Mouse (Mus musculus) forebrain, postnatal 0 days (tissue): ENCODE measurements around the gene Cab39l. TPM values are rescaled to one million over a fixed set of nuclear protein-coding genes. Genes with fewer than 3 reads are reported as not detected.

Experiments
- ATAC-seq: fragments of 200-750 bp; cut with Nextera tagmentation; 2 replicates; pipeline ENCODE4 v1.8.0; 2017; ENCODE audit warnings: mild to moderate bottlenecking, moderate library complexity
- DNase-seq: peaks from one replicate; pipeline ENCODE4 v3.0.0-alpha.2; 2015
- H3K27ac ChIP-seq: fragments of 300-500 bp; sonication (generic); 2 replicates; pipeline ENCODE4 v1.5.1; 2014; ENCODE audit warnings: low read depth, mild to moderate bottlenecking, antibody characterized with exemption, low read length, moderate library complexity, mixed read lengths
- H3K27me3 ChIP-seq: fragments of 300-500 bp; sonication (generic); 2 replicates; pipeline ENCODE4 v1.6.1; 2014; ENCODE audit warnings: mild to moderate bottlenecking, low read length, mixed read lengths; ENCODE audit not compliant: insufficient read depth
- H3K36me3 ChIP-seq: fragments of 300-500 bp; sonication (generic); 2 replicates; pipeline ENCODE4 v1.6.1; 2014; ENCODE audit warnings: mild to moderate bottlenecking, moderate library complexity; ENCODE audit not compliant: insufficient read depth
- H3K4me1 ChIP-seq: fragments of 300-500 bp; sonication (generic); 2 replicates; pipeline ENCODE4 v1.6.1; 2014; ENCODE audit warnings: antibody characterized with exemption; ENCODE audit not compliant: insufficient read depth
- H3K4me2 ChIP-seq: fragments of 300-500 bp; sonication (generic); 2 replicates; pipeline ENCODE4 v1.6.1; 2014; ENCODE audit warnings: low read depth, mild to moderate bottlenecking, moderate library complexity
- H3K4me3 ChIP-seq: fragments of 300-500 bp; sonication (generic); 2 replicates; pipeline ENCODE4 v1.5.1; 2014; ENCODE audit warnings: low read depth, low read length, mixed read lengths
- H3K9ac ChIP-seq: fragments of 300-500 bp; sonication (generic); 2 replicates; pipeline ENCODE4 v1.6.1; 2014; ENCODE audit warnings: mild to moderate bottlenecking
- H3K9me3 ChIP-seq: fragments of 300-500 bp; sonication (generic); 2 replicates; pipeline ENCODE4 v1.6.1; 2016; ENCODE audit warnings: low read length
- CTCF ChIP-seq: sonication (generic); IDR thresholded peaks from 2 replicates; pipeline ENCODE4 v1.5.1; 2016; ENCODE audit warnings: antibody characterized with exemption, control low read depth, low read depth
- WGBS: fragments of 180-500 bp; shearing (Covaris S2); extraction: QIAGEN DNeasy Blood & Tissue Kit; methylation state at CpG from one replicate; pipeline ENCODE4 v1.1.7; 2014; 5-methylcytosine and 5-hydroxymethylcytosine counted together
- polyA plus RNA-seq: library from polyadenylated mRNA; unstranded; fragments of >200 nt; fragmentation: Nextera tagmentation; extraction: Ambion mirVana; gene quantifications from 2 replicates; pipeline ENCODE4 v1.2.1, GENCODE M21; 2015
- total RNA-seq: library from RNA; depleted of rRNA; stranded (reverse); fragments of >200 nt; gene quantifications from 2 replicates; pipeline ENCODE4 v1.2.3, GENCODE M21; 2014; rRNA removed

The Cab39l gene
- total and polyA plus RNA-seq, 2 experiments from 2014 or later = 17.4 to 20.1 TPM

GRCm38 (mm10) chr14:59627823-59628222 is 187.1 kb downstream of the Cab39l start:
- TF ChIP-seq CTCF = no peak; the same call in 1 of the 2 replicates
- peak overlapping the region; percentile 82 for H3K4me2 ChIP-seq
- H3K27ac ChIP-seq = no peak overlapping the region
- no peaks in the 10 kb centered on the region for H3K27me3 ChIP-seq
- no peak overlapping the region for H3K9ac ChIP-seq
- peaks cover 8% of the 10 kb centered on the region; the same call in 1 of the 2 replicates for H3K4me1 ChIP-seq
- no peaks in the 10 kb centered on the region for H3K36me3 ChIP-seq
- ATAC-seq (peak; percentile 56), DNase-seq (peak; percentile 60)
- no peaks in the 10 kb centered on the region for H3K9me3 ChIP-seq
- peak overlapping the region; percentile 67 for H3K4me3 ChIP-seq
- 7% methylated on average over 7 of the region's 7 CpGs for WGBS

GRCm38 (mm10) chr14:59629308-59629707 is 188.5 kb downstream of the Cab39l start:
- no peak for ATAC-seq
- no peak for DNase-seq
- Histone ChIP-seq H3K9me3 (no peaks in the 10 kb centered on the region), H3K4me2 (no peak overlapping the region; the same call in 1 of the 2 replicates), H3K27ac (no peak overlapping the region), H3K36me3 (no peaks in the 10 kb centered on the region), H3K4me1 (peaks cover 8% of the 10 kb centered on the region; the same call in 1 of the 2 replicates), H3K9ac (no peak overlapping the region), H3K27me3 (no peaks in the 10 kb centered on the region), H3K4me3 (no peak overlapping the region)
- 67% methylated on average over 15 of the region's 15 CpGs for WGBS
- no peak for TF ChIP-seq CTCF

DNA sequence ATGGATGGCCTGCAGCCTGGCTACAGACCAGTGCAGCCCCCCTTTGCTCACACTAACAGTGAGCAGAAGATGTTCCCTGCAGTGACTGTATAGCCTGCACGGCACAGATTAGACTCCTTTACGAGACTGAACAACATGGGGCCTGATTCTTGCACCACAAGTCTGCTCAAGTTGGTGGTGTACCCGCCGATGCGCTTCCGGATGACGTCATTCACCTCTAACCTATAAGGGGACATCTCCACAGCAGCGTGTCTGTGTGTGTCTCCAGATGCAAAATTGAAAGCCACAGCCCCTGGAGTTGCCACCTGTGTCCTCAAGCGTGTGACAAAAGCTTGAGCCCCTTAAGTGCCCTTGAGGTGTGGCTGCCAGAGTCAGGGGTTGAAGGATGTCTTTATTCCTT is 189.3 kb downstream of the Cab39l start:
- Histone ChIP-seq H3K9me3 (no peaks in the 10 kb centered on the region), H3K36me3 (no peaks in the 10 kb centered on the region), H3K4me1 (peaks cover 8% of the 10 kb centered on the region; the same call in 1 of the 2 replicates), H3K9ac (no peak overlapping the region), H3K4me2 (no peak overlapping the region), H3K27me3 (no peaks in the 10 kb centered on the region), H3K4me3 (no peak overlapping the region), H3K27ac (no peak overlapping the region)
- 80% methylated on average over 9 of the region's 9 CpGs for WGBS
- no peak for ATAC-seq
- DNase-seq = no peak
- TF ChIP-seq CTCF = no peak

- 91% methylated on average over 6 of the region's 6 CpGs for WGBS
- DNase-seq = no peak
- ATAC-seq = no peak
Measured at GRCm38 (mm10) chr14:59632067-59632466, 191.3 kb downstream of the Cab39l start.

DNA sequence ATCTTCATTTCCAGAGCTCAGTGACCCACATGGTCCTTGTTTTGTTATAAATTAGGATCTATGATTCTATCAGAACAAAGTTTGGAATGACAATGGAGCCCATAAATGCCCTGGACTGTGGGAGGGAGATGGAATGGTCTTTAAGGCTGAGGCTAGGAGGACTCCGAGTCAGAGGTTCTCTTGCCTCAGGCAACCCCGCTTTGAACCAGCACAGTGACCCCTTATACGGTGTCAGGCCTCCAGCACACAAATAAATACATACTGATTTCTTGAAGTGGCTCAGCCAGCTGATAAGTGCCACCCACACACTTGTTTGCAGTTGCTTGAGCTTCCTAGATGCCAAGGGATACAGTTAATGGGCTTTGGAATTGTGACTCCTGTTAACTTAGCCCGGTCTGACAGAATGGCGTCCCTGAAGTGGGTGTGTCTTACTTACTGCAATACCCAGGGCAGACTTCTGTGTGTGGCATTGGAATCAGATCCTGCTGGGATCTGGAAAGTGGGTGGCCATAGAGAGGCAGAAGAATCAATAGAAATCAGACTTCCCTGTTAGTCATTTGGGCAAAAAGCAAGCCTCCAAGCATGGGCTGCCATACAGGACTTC is 192.6 kb downstream of the Cab39l start:
- 71% methylated on average over 5 of the region's 5 CpGs for WGBS
- Histone ChIP-seq H3K4me1 (no peaks in the 10 kb centered on the region), H3K36me3 (no peaks in the 10 kb centered on the region), H3K27ac (no peak overlapping the region), H3K4me2 (no peak overlapping the region), H3K27me3 (no peaks in the 10 kb centered on the region), H3K9me3 (no peaks in the 10 kb centered on the region), H3K9ac (no peak overlapping the region), H3K4me3 (no peak overlapping the region)
- no peak for TF ChIP-seq CTCF
- DNase-seq (no peak), ATAC-seq (no peak)

More at GRCm38 (mm10) chr14:59632067-59632466, 191.3 kb downstream of the Cab39l start:
- no peak overlapping the region for H3K9ac ChIP-seq
- no peaks in the 10 kb centered on the region for H3K4me1 ChIP-seq
- no peak overlapping the region for H3K4me3 ChIP-seq
- H3K36me3 ChIP-seq = no peaks in the 10 kb centered on the region
- no peaks in the 10 kb centered on the region for H3K9me3 ChIP-seq
- no peaks in the 10 kb centered on the region for H3K27me3 ChIP-seq
- no peak overlapping the region for H3K27ac ChIP-seq
- no peak overlapping the region for H3K4me2 ChIP-seq
- no peak for TF ChIP-seq CTCF

GRCm38 (mm10) chr14:59633988-59634387 is 193.2 kb downstream of the Cab39l start:
- Histone ChIP-seq H3K36me3 (no peaks in the 10 kb centered on the region), H3K4me1 (no peaks in the 10 kb centered on the region), H3K9me3 (no peaks in the 10 kb centered on the region), H3K4me2 (no peak overlapping the region), H3K27me3 (no peaks in the 10 kb centered on the region), H3K9ac (no peak overlapping the region), H3K4me3 (no peak overlapping the region), H3K27ac (no peak overlapping the region)
- WGBS = 68% methylated on average over 9 of the region's 9 CpGs
- DNase-seq = no peak
- TF ChIP-seq CTCF = no peak
- no peak for ATAC-seq

Other genes starting within 250 kb of the Cab39l start
- 48.9 and 57.8 TPM in 2 replicates for gene Rcbtb1, start 239.8 kb upstream of the Cab39l start, total RNA-seq
- 16.8 and 33.5 TPM in 2 replicates for gene Rcbtb1, start 239.8 kb upstream of the Cab39l start, polyA plus RNA-seq
- not detected in 2 replicates for gene Gm6904, start 180.8 kb upstream of the Cab39l start, total RNA-seq
- gene Gm6904, start 180.8 kb upstream of the Cab39l start, polyA plus RNA-seq = not detected in 2 replicates
- gene Phf11a, start 143.4 kb upstream of the Cab39l start, total RNA-seq = not detected in 2 replicates
- gene Phf11a, start 143.4 kb upstream of the Cab39l start, polyA plus RNA-seq = not detected in 2 replicates
- gene Phf11b, start 99.6 kb upstream of the Cab39l start, total RNA-seq = 0.38 TPM in 1 of 2 replicates, not detected in the other
- 0.46 and 0.53 TPM in 2 replicates for gene Phf11b, start 99.6 kb upstream of the Cab39l start, polyA plus RNA-seq
- gene Phf11d, start 75.5 kb upstream of the Cab39l start, total RNA-seq = 0.69 and 1.00 TPM in 2 replicates
- 0.49 and 0.85 TPM in 2 replicates for gene Phf11d, start 75.5 kb upstream of the Cab39l start, polyA plus RNA-seq
- 0.05 and 0.38 TPM in 2 replicates for gene Phf11c, start 45.6 kb upstream of the Cab39l start, total RNA-seq
- 0.06 and 0.16 TPM in 2 replicates for gene Phf11c, start 45.6 kb upstream of the Cab39l start, polyA plus RNA-seq
- 4.9 and 7.9 TPM in 2 replicates for gene Setdb2, start 88 bp upstream of the Cab39l start, total RNA-seq
- gene Setdb2, start 88 bp upstream of the Cab39l start, polyA plus RNA-seq = 4.8 and 5.2 TPM in 2 replicates
- gene Cdadc1, start 157.0 kb downstream of the Cab39l start, total RNA-seq = 5.1 and 8.8 TPM in 2 replicates
- 33.8 and 34.6 TPM in 2 replicates for gene Cdadc1, start 157.0 kb downstream of the Cab39l start, polyA plus RNA-seq
- 11.8 and 12.6 TPM in 2 replicates for gene Shisa2, start 184.3 kb downstream of the Cab39l start, total RNA-seq
- 5.2 and 7.1 TPM in 2 replicates for gene Shisa2, start 184.3 kb downstream of the Cab39l start, polyA plus RNA-seq